Mouse (Mus musculus) myocyte (in vitro differentiated cells): ENCODE data around the gene Rps17.

Experiments used
- E2F4 ChIP-seq: IDR thresholded peaks from one replicate; pipeline ENCODE4 v1.6.1; 2011; ENCODE audit warnings: mild to moderate bottlenecking, control low read depth, moderate library complexity; ENCODE audit not compliant: insufficient read depth
- MYOD1 ChIP-seq, 3 experiments: IDR thresholded peaks; one replicate each; pipeline ENCODE4 v1.6.1; 2011; ENCODE audit warnings: control low read depth in 2 of 3, low read depth in 2 of 3, mild to moderate bottlenecking in 2 of 3, moderate library complexity in 1 of 3; ENCODE audit not compliant: insufficient read length in 2 of 3, control insufficient read depth in 1 of 3
- POLR2A ChIP-seq: IDR thresholded peaks from one replicate; pipeline ENCODE4 v1.6.1; 2011; ENCODE audit warnings: low read depth, mild to moderate bottlenecking, control low read depth, moderate library complexity; ENCODE audit not compliant: insufficient read length
- REST ChIP-seq: IDR thresholded peaks from one replicate; pipeline ENCODE4 v1.6.1; 2011; ENCODE audit warnings: mild to moderate bottlenecking, control low read depth, moderate library complexity; ENCODE audit not compliant: insufficient read depth, insufficient read length
- TCF12 ChIP-seq: IDR thresholded peaks from one replicate; pipeline ENCODE4 v1.6.1; 2011; ENCODE audit warnings: mild to moderate bottlenecking, control low read depth; ENCODE audit not compliant: poor library complexity, insufficient read depth, severe bottlenecking

GRCm38 (mm10) chr7:81372337-81372920 is 27.4 kb upstream of the Rps17 start:
- no peak for TF ChIP-seq MYOD1 (IDR thresholded peaks at IDR 0.05; ENCODE audit: control insufficient read depth in 1 of 3, insufficient read length in 2 of 3, low read depth in 2 of 3)
- TF ChIP-seq REST = no peak
- no peak for TF ChIP-seq TCF12
- no peak for TF ChIP-seq POLR2A
- no peak for TF ChIP-seq E2F4
